Mouse (Mus musculus) heart, postnatal 0 days (tissue): Measurements from ENCODE around the gene Ssc4d.

Experiments used
- CTCF ChIP-seq: IDR thresholded peaks from 2 replicates; pipeline ENCODE4 v1.5.1; 2016; ENCODE audit warnings: antibody characterized with exemption, control low read depth, low read depth
- EP300 ChIP-seq: IDR thresholded peaks from 2 replicates; pipeline ENCODE4 v1.6.1; 2016; ENCODE audit warnings: antibody characterized with exemption, low read depth

GRCm38 (mm10) chr5:135913201-135913600 is 61.1 kb downstream of the Ssc4d start:
- TF ChIP-seq CTCF, result no peak
- TF ChIP-seq EP300, result no peak
